Mouse (Mus musculus): ENCODE results near the gene Gm10282. TPM values are rescaled to one million over a fixed set of nuclear protein-coding genes. Genes with fewer than 3 reads are reported as not detected.

Gene Gm10282
- total RNA-seq, 2 experiments from 2014 or later = 10.9 to 15.9 TPM

GRCm38 (mm10) chr8:72324036-72324706 lies 19.1 kb upstream of the Gm10282 start:
- no peak for DNase-seq (ENCODE audit: low spot score in 2 of 2)

- no peak for DNase-seq (ENCODE audit: low spot score in 2 of 2)
These were observed 18.2 kb upstream of the Gm10282 start for GRCm38 (mm10) chr8:72323131-72323725.

GRCm38 (mm10) chr8:72322471-72322889 lies 17.4 kb upstream of the Gm10282 start:
- no peak for DNase-seq (ENCODE audit: low spot score in 2 of 2)

GRCm38 (mm10) chr8:72321635-72322441 lies 16.8 kb upstream of the Gm10282 start:
- no peak for DNase-seq (ENCODE audit: low spot score in 2 of 2)

- no peak for DNase-seq (ENCODE audit: low spot score in 2 of 2)
These were observed 15.9 kb upstream of the Gm10282 start for GRCm38 (mm10) chr8:72320803-72321583.

GRCm38 (mm10) chr8:72319921-72320802 lies 15.1 kb upstream of the Gm10282 start:
- DNase-seq (ENCODE audit: low spot score in 2 of 2) = peak in 1 of 2 experiments; percentile 32

- peak in 1 of 2 experiments; percentile 30 for DNase-seq (ENCODE audit: low spot score in 2 of 2)
These were observed 14.3 kb upstream of the Gm10282 start for GRCm38 (mm10) chr8:72319397-72319796.

GRCm38 (mm10) chr8:72318801-72319322 lies 13.8 kb upstream of the Gm10282 start, which contains the start of gene Klf2:
Gene Klf2 (plus strand): TSS chr8:72319033.
- DNase-seq (ENCODE audit: low spot score in 2 of 2) = peak; percentile 81 to 89

- DNase-seq (ENCODE audit: low spot score in 2 of 2) = no peak
These were observed 12.8 kb upstream of the Gm10282 start for GRCm38 (mm10) chr8:72317741-72318301.

- no peak for DNase-seq (ENCODE audit: low spot score in 2 of 2)
These were observed 11.1 kb upstream of the Gm10282 start for GRCm38 (mm10) chr8:72316053-72316695.

GRCm38 (mm10) chr8:72312926-72313518 lies 8.0 kb upstream of the Gm10282 start:
- DNase-seq (ENCODE audit: low spot score in 2 of 2) = no peak

GRCm38 (mm10) chr8:72310849-72311506 lies 5.9 kb upstream of the Gm10282 start:
- peak; percentile 63 to 66 for DNase-seq (ENCODE audit: low spot score in 2 of 2)

- no peak for DNase-seq (ENCODE audit: low spot score in 2 of 2)
These were observed 3.2 kb upstream of the Gm10282 start for GRCm38 (mm10) chr8:72308276-72308675.

GRCm38 (mm10) chr8:72306913-72307312 lies 1.9 kb upstream of the Gm10282 start:
- DNase-seq (ENCODE audit: low spot score in 2 of 2) = no peak

- DNase-seq (ENCODE audit: low spot score in 2 of 2) = no peak
These were observed 1.4 kb downstream of the Gm10282 start for GRCm38 (mm10) chr8:72303633-72304032.

GRCm38 (mm10) chr8:72302986-72303612 lies 2.0 kb downstream of the Gm10282 start:
- DNase-seq (ENCODE audit: low spot score in 2 of 2) = no peak

- DNase-seq (ENCODE audit: low spot score in 2 of 2) = no peak
These were observed 3.6 kb downstream of the Gm10282 start for GRCm38 (mm10) chr8:72301497-72301896.
